Mouse (Mus musculus): ENCODE measurements at regions not wholly inside any gene's neighbourhood (a gene's known extent, or its start where the extent isn't known, plus 50 kb on each side); places are given as distances from the start of the nearest gene placed in this dataset.

- TF ChIP-seq POLR2A (IDR thresholded peaks at IDR 0.05; ENCODE audit: borderline replicate concordance, extremely low read depth, insufficient read depth, insufficient read length, poor library complexity, severe bottlenecking) (no peak), CTCF (IDR thresholded peaks at IDR 0.05; ENCODE audit: borderline replicate concordance, extremely low read depth, insufficient read depth, insufficient read length) (no peak)
- DNase-seq (ENCODE audit: low read depth): peak; percentile 52
Measured at GRCm38 (mm10) chr13:78717686-78718431, 518.3 kb upstream of the Nr2f1 start.

DNA sequence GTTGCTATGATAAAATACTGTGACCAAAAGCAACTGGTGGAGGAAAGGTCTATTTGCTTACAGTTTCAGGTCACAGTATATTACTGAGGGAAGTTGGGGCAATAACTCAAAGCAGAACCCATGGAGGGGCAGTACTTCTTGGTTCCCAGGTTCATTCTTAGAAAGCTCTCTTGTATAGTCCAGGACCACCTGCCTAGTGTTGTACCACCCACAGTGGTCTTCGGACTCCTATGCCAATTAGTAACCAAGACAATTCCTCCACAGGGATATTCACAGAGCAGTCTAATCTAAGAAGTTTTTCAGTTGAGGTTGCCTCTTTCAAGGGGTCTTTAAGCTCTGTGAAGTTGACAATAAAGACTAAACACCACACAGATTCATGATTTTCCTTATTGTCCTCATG lies 517.6 kb upstream of the Nr2f1 start:
- no peak for DNase-seq (ENCODE audit: low read depth)
- TF ChIP-seq CTCF (IDR thresholded peaks at IDR 0.05; ENCODE audit: borderline replicate concordance, extremely low read depth, insufficient read depth, insufficient read length): no peak
- TF ChIP-seq POLR2A (IDR thresholded peaks at IDR 0.05; ENCODE audit: borderline replicate concordance, extremely low read depth, insufficient read depth, insufficient read length, poor library complexity, severe bottlenecking): no peak

DNA sequence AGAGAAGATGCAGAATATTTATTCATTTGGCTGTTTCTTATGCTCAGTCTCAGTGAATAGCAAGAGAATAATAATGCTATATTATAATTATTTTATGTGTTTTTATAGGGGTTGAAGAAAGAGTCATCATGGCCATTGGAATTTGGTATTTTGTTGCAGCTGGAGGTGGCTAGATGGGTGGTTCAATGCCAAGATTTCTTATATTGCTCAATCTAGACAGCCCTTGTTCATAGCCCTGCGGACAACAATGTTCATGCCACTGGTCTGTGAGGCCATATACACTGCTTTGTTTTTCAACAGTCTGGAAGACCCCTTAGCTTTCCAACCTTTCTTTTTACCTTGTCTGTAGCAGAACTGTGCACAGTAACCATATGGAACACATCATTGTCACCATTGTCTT lies 505.1 kb upstream of the Nr2f1 start:
- DNase-seq (ENCODE audit: low read depth): no peak
- TF ChIP-seq CTCF (IDR thresholded peaks at IDR 0.05; ENCODE audit: borderline replicate concordance, extremely low read depth, insufficient read depth, insufficient read length) (no peak), POLR2A (IDR thresholded peaks at IDR 0.05; ENCODE audit: borderline replicate concordance, extremely low read depth, insufficient read depth, insufficient read length, poor library complexity, severe bottlenecking) (no peak)

- DNase-seq (ENCODE audit: low read depth): peak; percentile 68
- TF ChIP-seq CTCF (IDR thresholded peaks at IDR 0.05; ENCODE audit: borderline replicate concordance, extremely low read depth, insufficient read depth, insufficient read length): no peak
- TF ChIP-seq POLR2A (IDR thresholded peaks at IDR 0.05; ENCODE audit: borderline replicate concordance, extremely low read depth, insufficient read depth, insufficient read length, poor library complexity, severe bottlenecking): no peak
Measured at GRCm38 (mm10) chr13:78697814-78698519, 498.4 kb upstream of the Nr2f1 start.

- peak; percentile 52 for DNase-seq (ENCODE audit: low read depth)
Measured at GRCm38 (mm10) chr13:78679255-78679895, 479.8 kb upstream of the Nr2f1 start.

GRCm38 (mm10) chr13:78678241-78678640 lies 478.7 kb upstream of the Nr2f1 start:
- TF ChIP-seq POLR2A (IDR thresholded peaks at IDR 0.05; ENCODE audit: borderline replicate concordance, extremely low read depth, insufficient read depth, insufficient read length, poor library complexity, severe bottlenecking) (no peak), CTCF (IDR thresholded peaks at IDR 0.05; ENCODE audit: borderline replicate concordance, extremely low read depth, insufficient read depth, insufficient read length) (no peak)
- DNase-seq (ENCODE audit: low read depth): peak; percentile 75

More at GRCm38 (mm10) chr13:78679255-78679895, 479.8 kb upstream of the Nr2f1 start:
- TF ChIP-seq POLR2A (IDR thresholded peaks at IDR 0.05; ENCODE audit: borderline replicate concordance, extremely low read depth, insufficient read depth, insufficient read length, poor library complexity, severe bottlenecking) (no peak), CTCF (IDR thresholded peaks at IDR 0.05; ENCODE audit: borderline replicate concordance, extremely low read depth, insufficient read depth, insufficient read length) (no peak)

- no peak for TF ChIP-seq CTCF (IDR thresholded peaks at IDR 0.05; ENCODE audit: borderline replicate concordance, extremely low read depth, insufficient read depth, insufficient read length)
- no peak for TF ChIP-seq POLR2A (IDR thresholded peaks at IDR 0.05; ENCODE audit: borderline replicate concordance, extremely low read depth, insufficient read depth, insufficient read length, poor library complexity, severe bottlenecking)
- DNase-seq (ENCODE audit: low read depth): no peak
Measured at GRCm38 (mm10) chr13:78658285-78658684, 458.7 kb upstream of the Nr2f1 start.

DNA sequence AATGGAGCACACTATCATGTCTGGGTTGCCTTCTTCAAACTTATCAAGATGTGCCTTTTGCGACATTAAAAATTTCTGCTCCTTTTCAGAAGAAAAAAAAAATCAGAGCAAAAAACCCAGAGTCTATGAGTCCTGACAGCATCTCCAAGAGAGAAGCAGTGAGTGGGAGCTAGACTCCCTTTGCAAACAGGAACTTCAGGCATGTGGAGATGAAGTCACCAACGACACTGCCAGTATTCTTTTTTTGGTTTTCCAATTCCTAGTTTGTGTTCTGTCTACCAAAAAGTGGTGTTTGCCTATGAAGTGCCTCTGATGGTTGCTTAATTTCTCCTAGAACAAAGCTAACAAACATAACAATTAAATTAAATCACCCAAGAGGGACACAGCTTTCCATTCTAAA lies 457.2 kb upstream of the Nr2f1 start:
- TF ChIP-seq CTCF (IDR thresholded peaks at IDR 0.05; ENCODE audit: borderline replicate concordance, extremely low read depth, insufficient read depth, insufficient read length): no peak
- no peak for DNase-seq (ENCODE audit: low read depth)

DNA sequence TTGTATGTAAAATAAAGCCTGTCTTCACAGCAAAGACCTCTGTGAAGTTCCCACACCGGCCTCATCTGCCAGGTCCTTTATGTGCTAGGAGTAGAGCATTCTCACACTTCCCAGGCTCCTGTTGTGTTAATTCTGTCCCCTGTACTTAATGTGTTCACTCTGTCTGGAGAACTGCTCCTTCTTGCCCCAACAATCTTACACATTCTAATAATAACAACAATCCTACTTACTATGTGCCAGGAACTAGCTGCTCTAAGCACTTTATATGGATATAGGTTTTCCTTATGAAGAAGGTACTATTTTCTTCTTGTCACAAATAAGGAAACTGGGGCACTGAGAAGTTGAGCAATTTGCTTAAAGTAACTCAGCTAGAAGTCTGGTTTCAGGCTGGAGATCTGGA lies 456.6 kb upstream of the Nr2f1 start:
- no peak for TF ChIP-seq CTCF (IDR thresholded peaks at IDR 0.05; ENCODE audit: borderline replicate concordance, extremely low read depth, insufficient read depth, insufficient read length)
- no peak for TF ChIP-seq POLR2A (IDR thresholded peaks at IDR 0.05; ENCODE audit: borderline replicate concordance, extremely low read depth, insufficient read depth, insufficient read length, poor library complexity, severe bottlenecking)
- no peak for DNase-seq (ENCODE audit: low read depth)

DNA sequence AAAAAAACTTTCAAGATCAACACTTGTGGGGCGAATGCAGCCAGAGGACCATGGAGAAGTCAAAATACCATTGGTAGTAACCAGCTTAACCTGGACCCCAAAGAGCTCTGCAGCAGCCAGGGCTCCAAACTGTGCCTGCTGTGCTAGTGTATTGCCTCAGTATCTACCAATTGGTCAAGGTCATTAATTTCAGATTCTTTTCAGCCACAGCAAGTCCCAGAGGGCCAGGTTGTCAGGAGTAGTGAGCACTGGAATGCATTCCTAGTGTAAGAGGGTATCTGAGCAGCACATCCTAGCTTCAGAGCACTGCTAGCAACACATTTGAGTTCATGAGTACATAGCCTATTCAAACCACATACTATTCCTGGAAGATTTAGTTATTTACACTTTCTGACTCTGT lies 451.3 kb upstream of the Nr2f1 start:
- no peak for TF ChIP-seq CTCF (IDR thresholded peaks at IDR 0.05; ENCODE audit: borderline replicate concordance, extremely low read depth, insufficient read depth, insufficient read length)
- TF ChIP-seq POLR2A (IDR thresholded peaks at IDR 0.05; ENCODE audit: borderline replicate concordance, extremely low read depth, insufficient read depth, insufficient read length, poor library complexity, severe bottlenecking): no peak
- no peak for DNase-seq (ENCODE audit: low read depth)

DNA sequence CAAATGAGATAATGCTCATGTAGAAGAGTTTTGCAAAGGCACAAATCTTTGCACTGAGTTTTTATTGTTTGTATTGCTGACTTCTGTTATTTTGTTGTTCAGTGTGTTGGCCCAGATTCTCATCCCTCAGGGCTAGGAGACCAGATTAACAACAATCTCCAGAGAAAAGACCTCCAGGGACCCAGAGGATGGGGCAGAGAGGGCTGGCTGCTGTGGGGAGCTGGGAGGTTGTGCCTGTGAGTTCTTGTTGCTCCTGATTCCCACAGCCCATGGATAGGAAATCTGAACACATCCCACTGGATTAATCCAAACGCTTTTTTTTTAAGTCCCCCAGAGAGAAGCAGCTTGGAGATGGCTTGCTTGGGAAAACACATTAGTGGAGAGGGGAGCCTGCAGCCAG lies 445.0 kb upstream of the Nr2f1 start:
- TF ChIP-seq CTCF (IDR thresholded peaks at IDR 0.05; ENCODE audit: borderline replicate concordance, extremely low read depth, insufficient read depth, insufficient read length) (no peak), POLR2A (IDR thresholded peaks at IDR 0.05; ENCODE audit: borderline replicate concordance, extremely low read depth, insufficient read depth, insufficient read length, poor library complexity, severe bottlenecking) (no peak)

More for the DNA sequence above, 445.0 kb upstream of the Nr2f1 start:
- peak; percentile 16 for DNase-seq (ENCODE audit: low read depth)

All from brain, embryonic 14.5 days (tissue).